Mouse (Mus musculus) megakaryocyte, embryonic 14.5 days (primary cell): ENCODE results near the gene Fam163a.

Experiments used
- FLI1 ChIP-seq: IDR thresholded peaks from 2 replicates; pipeline ENCODE4 v1.6.1; 2012; ENCODE audit warnings: low read length, inconsistent platforms, mixed read lengths
- GATA1 ChIP-seq: IDR thresholded peaks from 3 replicates; pipeline ENCODE4 v1.6.1; 2012; ENCODE audit warnings: mixed read lengths, low read length, inconsistent platforms, borderline replicate concordance

DNA sequence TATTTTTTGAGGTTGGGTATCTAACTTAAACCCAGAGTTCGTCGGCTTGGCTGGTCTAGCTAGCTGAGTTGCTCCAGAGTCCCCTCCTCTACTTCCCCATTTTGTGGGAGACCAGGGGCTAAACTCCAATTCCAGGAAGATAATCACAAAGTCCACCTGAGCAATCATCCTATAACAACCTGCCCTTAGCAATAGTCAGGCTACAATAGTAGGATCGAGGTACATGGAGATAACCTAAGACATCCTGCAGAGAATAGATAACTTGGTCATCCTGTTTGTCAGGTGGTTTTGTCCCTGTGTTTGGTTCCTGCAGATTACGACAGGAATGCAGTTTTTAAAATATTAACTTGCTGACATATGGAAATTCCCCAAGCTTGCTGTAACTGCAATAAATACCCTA is 113.0 kb downstream of the Fam163a start:
- TF ChIP-seq GATA1 (no peak), FLI1 (no peak)
